Mouse (Mus musculus) heart, adult 2 months (tissue): ENCODE results near the gene Pitx3. TPM values are rescaled to one million over a fixed set of nuclear protein-coding genes. Genes with fewer than 3 reads are reported as not detected.

Source experiments
- DNase-seq, 2 experiments: peaks; one replicate each; pipeline ENCODE4 v3.0.0; 2021
- H3K27ac ChIP-seq: fragments of 200-600 bp; 2 replicates; pipeline ENCODE4 v1.8.1; 2022
- H3K27me3 ChIP-seq: fragments of 200-500 bp; 2 replicates; pipeline ENCODE4 v1.6.1; 2012; ENCODE audit warnings: mild to moderate bottlenecking, low read length, inconsistent platforms, mixed read lengths; ENCODE audit not compliant: control insufficient read depth, insufficient read depth
- H3K36me3 ChIP-seq: fragments of 200-500 bp; 2 replicates; pipeline ENCODE4 v1.6.1; 2012; ENCODE audit warnings: low read length, inconsistent platforms; ENCODE audit not compliant: control insufficient read depth, insufficient read depth
- H3K4me1 ChIP-seq: fragments of 200-500 bp; 2 replicates; pipeline ENCODE4 v1.6.1; 2011; ENCODE audit warnings: low read length; ENCODE audit not compliant: control insufficient read depth, insufficient read depth
- H3K4me3 ChIP-seq: fragments of 200-600 bp; 2 replicates; pipeline ENCODE4 v1.8.1; 2022
- H3K79me2 ChIP-seq: fragments of 200-500 bp; replicated peaks from 2 replicates; pipeline ENCODE4 v1.6.1; 2012; ENCODE audit warnings: mild to moderate bottlenecking, inconsistent platforms, low read length, moderate library complexity, mixed read lengths; ENCODE audit not compliant: control insufficient read depth, insufficient read depth
- H3K9ac ChIP-seq: fragments of 200-500 bp; 2 replicates; pipeline ENCODE4 v1.6.1; 2012; ENCODE audit warnings: low read depth, mild to moderate bottlenecking, control low read depth, inconsistent platforms, low read length, mixed read lengths
- CTCF ChIP-seq: fragments of 200-600 bp; IDR thresholded peaks from 2 replicates; pipeline ENCODE4 v1.8.1; 2022; ENCODE audit warnings: antibody characterized with exemption, mild to moderate bottlenecking, moderate library complexity
- EP300 ChIP-seq: fragments of 200-500 bp; IDR thresholded peaks from 2 replicates; pipeline ENCODE4 v1.6.1; 2011; ENCODE audit warnings: low read depth, low read length, control low read depth; ENCODE audit not compliant: insufficient read depth
- POLR2A ChIP-seq: fragments of 200-500 bp; IDR thresholded peaks from 2 replicates; pipeline ENCODE4 v1.6.1; 2011; ENCODE audit warnings: mild to moderate bottlenecking, low read depth, low read length, control low read depth; ENCODE audit not compliant: insufficient read depth
- WGBS: fragments of 180-500 bp; shearing (Covaris S2); methylation state at CpG from one replicate; pipeline ENCODE4 v1.1.7; 2018; 5-methylcytosine and 5-hydroxymethylcytosine counted together
- intact Hi-C: fragments of 180-260 bp; cut with DNase I; formaldehyde crosslinking; loops from one replicate; pipeline ENCODE4 v1.15.1; 2025
- long read RNA-seq: library from polyadenylated mRNA; stranded (forward); transcript quantifications from one replicate; pipeline ENCODE4 v2.0.0, GENCODE M21; 2021
- polyA plus RNA-seq: library from polyadenylated mRNA; depleted of rRNA; stranded (reverse); fragments of >200 nt; gene quantifications from 2 replicates; pipeline ENCODE4 v1.2.3, GENCODE M21; 2012; rRNA removed
- total RNA-seq, 2 experiments: library from RNA; stranded (reverse); gene quantifications; 2 replicates each; pipeline ENCODE4 v1.2.3; 2021

Pitx3 gene
- 1 to 10 TPM; 1.2 to 1.8 TPM for total RNA-seq
- polyA plus RNA-seq = 0.39 and 0.82 TPM in 2 replicates
- long read RNA-seq, partial matches to known transcripts = 0 of 1 reads
- long read RNA-seq, other reads (novel, unspliced or antisense) = 0 of 1 reads

DNA sequence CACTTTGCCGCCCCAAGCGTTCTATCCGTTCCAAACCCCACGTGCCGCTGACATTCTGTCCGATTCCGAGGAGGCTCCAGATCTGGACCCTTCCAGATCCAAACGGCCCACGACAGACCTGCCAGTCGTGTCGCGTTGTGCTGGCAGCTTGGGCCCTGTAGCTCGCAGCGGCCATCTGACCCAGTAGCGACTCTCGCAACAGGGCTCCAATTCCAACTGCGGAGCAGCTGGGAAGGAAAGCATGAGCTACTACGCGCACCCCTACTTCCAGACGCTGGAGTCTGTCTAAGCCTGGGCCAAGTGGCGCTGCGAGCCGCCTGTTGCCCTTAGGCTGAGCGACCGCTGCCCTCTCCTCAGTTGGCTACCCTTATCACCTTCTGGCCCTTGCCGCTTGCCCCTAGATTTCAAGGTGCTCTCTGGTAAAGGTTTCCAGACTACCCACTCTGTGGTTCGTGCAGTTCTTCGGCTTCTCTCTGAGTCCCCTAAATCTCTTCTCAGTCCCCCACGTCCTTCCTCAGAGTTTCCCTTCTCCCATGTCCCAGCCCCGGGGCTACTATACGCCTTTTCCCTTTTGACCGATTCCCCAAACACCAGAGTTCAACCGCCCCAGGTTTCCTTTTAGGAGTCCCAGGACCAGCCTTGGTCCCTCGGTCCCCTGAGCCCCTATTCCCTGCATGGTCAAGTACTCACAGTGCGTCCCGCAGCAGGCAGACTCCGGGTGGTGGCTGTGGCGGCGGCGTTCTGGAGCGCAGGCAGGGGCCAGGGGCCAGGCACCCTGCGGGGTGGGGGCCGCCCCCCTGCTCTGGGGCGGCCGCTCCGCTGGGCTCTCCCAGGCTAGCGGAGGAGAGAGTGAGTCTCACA is at the start of gene Pitx3:
Gene Pitx3, minus strand, starts transcription at position 816 of the 861 bp plus-strand sequence.
- TF ChIP-seq EP300 (no peak), CTCF (no peak), POLR2A (no peak)
- intact Hi-C loops = no loop called here

GRCm38 (mm10) chr19:46187203-46187602 is 39.1 kb upstream of the Pitx3 start:
- peaks cover 3% of the 10 kb centered on the region for H3K36me3 ChIP-seq
- 0 out of 2 replicates have a peak overlapping the region, but pooled peaks have one; percentile 1 for H3K27ac ChIP-seq
- intact Hi-C loops = loop anchor here (5.0 kb wide), 1 partner anchor 50 kb away; no protein-coding TSS in a partner anchor
- peaks cover 1% of the 10 kb centered on the region; the same call in 1 of the 2 replicates for H3K79me2 ChIP-seq
- no peak for DNase-seq
- no peak overlapping the region for H3K9ac ChIP-seq
- 41% methylated on average over 2 of the region's 2 CpGs for WGBS
- TF ChIP-seq EP300 (no peak), CTCF (no peak), POLR2A (no peak)
- no peak overlapping the region for H3K4me3 ChIP-seq
- H3K27me3 ChIP-seq = no peaks in the 10 kb centered on the region
- peaks cover 5% of the 10 kb centered on the region for H3K4me1 ChIP-seq

More for the DNA sequence above, at the start of gene Pitx3:
- Histone ChIP-seq H3K9ac (peak within 1 kb of the TSS; percentile 38), H3K4me3 (peak within 1 kb of the TSS; percentile 64), H3K27ac (no peak within 1 kb of the TSS), H3K27me3 (no peaks in the 10 kb centered on the region), H3K79me2 (no peaks in the 10 kb centered on the region), H3K36me3 (no peaks in the 10 kb centered on the region), H3K4me1 (peaks cover 3% of the 10 kb centered on the region)
- WGBS = 3% methylated on average over 47 of the region's 47 CpGs
- DNase-seq = peak; percentile 34 to 42

DNA sequence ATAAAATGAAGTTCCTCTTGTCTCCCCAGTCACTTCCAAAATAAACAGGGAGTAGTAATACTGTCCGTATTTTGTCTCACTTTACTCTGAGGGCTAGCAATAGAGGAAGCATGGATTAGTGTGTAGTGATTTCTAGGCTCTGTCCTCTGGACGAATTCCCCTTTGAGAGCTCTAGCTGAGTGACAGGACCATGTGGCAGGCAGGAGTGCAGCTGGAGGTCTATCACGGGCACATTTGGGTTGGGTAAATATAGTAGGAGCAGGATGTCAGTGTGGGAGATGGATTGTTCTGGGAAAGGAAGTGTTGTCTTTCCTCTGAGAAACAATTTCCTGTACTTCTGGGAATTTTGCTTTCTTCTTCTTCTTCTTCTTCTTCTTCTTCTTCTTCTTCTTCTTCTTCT is 38.5 kb upstream of the Pitx3 start:
- DNase-seq = peak in 1 of 2 experiments; percentile 23
- 2% methylated on average over 3 of the region's 3 CpGs for WGBS
- Histone ChIP-seq H3K79me2 (peaks cover 1% of the 10 kb centered on the region; the same call in 1 of the 2 replicates), H3K27me3 (no peaks in the 10 kb centered on the region), H3K27ac (peak overlapping the region; percentile 65), H3K4me1 (peaks cover 5% of the 10 kb centered on the region), H3K4me3 (no peak overlapping the region), H3K36me3 (peaks cover 3% of the 10 kb centered on the region), H3K9ac (no peak overlapping the region)
- peak; percentile 44; the same call in 1 of the 2 replicates for TF ChIP-seq EP300
- no peak for TF ChIP-seq POLR2A
- intact Hi-C loops = loop anchor here (5.0 kb wide), 1 partner anchor 51 kb away; no protein-coding TSS in a partner anchor

DNA sequence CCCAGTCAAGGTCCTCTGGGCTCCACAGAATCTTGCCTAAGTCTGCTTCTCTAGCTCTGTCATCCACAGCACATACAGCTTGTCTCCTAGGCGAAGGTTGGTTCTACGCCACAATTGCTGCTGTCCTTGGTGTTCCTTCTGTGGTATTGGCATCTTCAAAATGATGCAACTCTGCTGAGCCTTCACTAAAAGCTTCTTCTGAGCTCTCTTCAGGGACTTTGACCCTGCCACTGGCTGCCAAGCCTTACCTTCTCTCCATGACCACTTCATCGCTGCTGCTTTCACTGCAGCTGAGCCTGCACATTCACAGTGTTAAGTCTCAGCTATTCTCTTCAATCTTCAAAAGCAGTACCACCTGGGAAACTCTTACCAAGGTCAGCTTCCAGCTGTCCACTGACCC is 34.1 kb upstream of the Pitx3 start:
- no peak overlapping the region for H3K27ac ChIP-seq
- WGBS = 91% methylated on average over 3 of the region's 3 CpGs
- peaks cover 5% of the 10 kb centered on the region for H3K4me1 ChIP-seq
- no peaks in the 10 kb centered on the region for H3K27me3 ChIP-seq
- H3K79me2 ChIP-seq = peaks cover 1% of the 10 kb centered on the region; the same call in 1 of the 2 replicates
- no peaks in the 10 kb centered on the region; the same call in none of the 2 replicates for H3K36me3 ChIP-seq
- intact Hi-C loops = no loop called here
- H3K4me3 ChIP-seq = no peak overlapping the region
- DNase-seq = no peak
- H3K9ac ChIP-seq = no peak overlapping the region
- TF ChIP-seq EP300 (no peak), CTCF (no peak), POLR2A (no peak)

- Histone ChIP-seq H3K4me3 (no peak overlapping the region), H3K27me3 (no peaks in the 10 kb centered on the region), H3K36me3 (no peaks in the 10 kb centered on the region; the same call in none of the 2 replicates), H3K9ac (no peak overlapping the region), H3K4me1 (no peaks in the 10 kb centered on the region), H3K27ac (no peak overlapping the region), H3K79me2 (peaks cover 1% of the 10 kb centered on the region; the same call in 1 of the 2 replicates)
- 84% methylated on average over 2 of the region's 2 CpGs for WGBS
- TF ChIP-seq POLR2A = no peak
- no peak for TF ChIP-seq EP300
- no peak for TF ChIP-seq CTCF
- DNase-seq = no peak
- intact Hi-C loops = no loop called here
These were observed 32.1 kb upstream of the Pitx3 start for GRCm38 (mm10) chr19:46180274-46180673.

DNA sequence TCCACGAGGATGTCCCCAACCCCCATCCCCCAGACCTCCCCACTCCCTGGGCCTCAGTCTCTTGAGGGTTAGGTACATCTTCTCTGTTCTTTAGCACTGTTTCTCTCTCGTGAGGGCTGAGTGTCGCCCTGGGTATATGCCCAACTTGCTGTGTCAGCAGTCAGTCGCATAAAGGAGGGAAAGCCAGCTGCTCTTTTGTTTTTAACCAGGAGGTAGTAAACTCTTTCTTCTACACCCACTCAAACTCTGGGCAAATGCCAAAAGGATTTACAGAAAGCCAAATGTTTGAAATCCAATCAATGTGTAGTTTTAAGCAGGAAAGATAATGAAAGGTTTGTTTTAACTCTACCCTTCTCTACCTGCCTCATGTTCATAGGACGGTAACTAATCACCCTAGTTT is 28.9 kb upstream of the Pitx3 start:
- H3K27ac ChIP-seq = no peak overlapping the region
- 51% methylated on average over 5 of the region's 5 CpGs for WGBS
- no peaks in the 10 kb centered on the region for H3K4me1 ChIP-seq
- no peaks in the 10 kb centered on the region for H3K27me3 ChIP-seq
- no peaks in the 10 kb centered on the region; the same call in none of the 2 replicates for H3K36me3 ChIP-seq
- no peak for TF ChIP-seq POLR2A
- TF ChIP-seq EP300 = no peak
- no peak for TF ChIP-seq CTCF
- H3K79me2 ChIP-seq = no peaks in the 10 kb centered on the region; the same call in 1 of the 2 replicates
- DNase-seq = no peak
- H3K9ac ChIP-seq = no peak overlapping the region
- intact Hi-C loops = no loop called here
- no peak overlapping the region for H3K4me3 ChIP-seq
